Mouse (Mus musculus): ENCODE measurements around the gene Akap7.

The Akap7 gene

GRCm38 (mm10) chr10:25133581-25133980, 174.1 kb downstream of the Akap7 start:
- no peak for DNase-seq (ENCODE audit: low read depth, low spot score)

GRCm38 (mm10) chr10:25128455-25128863, 179.2 kb downstream of the Akap7 start:
- DNase-seq (ENCODE audit: low read depth, low spot score): no peak

- DNase-seq (ENCODE audit: low read depth, low spot score): no peak
Measured at GRCm38 (mm10) chr10:25126035-25126434, 181.6 kb downstream of the Akap7 start.

- no peak for DNase-seq (ENCODE audit: low read depth, low spot score)
Measured at GRCm38 (mm10) chr10:25120871-25121554, 186.7 kb downstream of the Akap7 start.

Measured in brain, embryonic 18.5 days (tissue).